Mouse (Mus musculus) hindbrain, embryonic 15.5 days (tissue): Measurements from ENCODE around the gene Tmem175. TPM values are rescaled to one million over a fixed set of nuclear protein-coding genes. Genes with fewer than 3 reads are reported as not detected.

ENCODE experiments used
- ATAC-seq: fragments of 200-750 bp; cut with Nextera tagmentation; 2 replicates; pipeline ENCODE4 v1.8.0; 2017; ENCODE audit warnings: low read depth, moderate number of reproducible peaks, moderate TSS enrichment; ENCODE audit not compliant: low FRiP score
- H3K27ac ChIP-seq: fragments of 300-500 bp; sonication (generic); replicated peaks from 2 replicates; pipeline ENCODE4 v1.5.1; 2015; ENCODE audit warnings: mild to moderate bottlenecking, inconsistent platforms
- H3K27me3 ChIP-seq: fragments of 300-500 bp; sonication (generic); 2 replicates; pipeline ENCODE4 v1.6.1; 2015; ENCODE audit warnings: control low read depth, inconsistent platforms
- H3K36me3 ChIP-seq: fragments of 300-500 bp; sonication (generic); 2 replicates; pipeline ENCODE4 v1.6.1; 2015; ENCODE audit warnings: control low read depth, inconsistent platforms
- H3K4me1 ChIP-seq: fragments of 300-500 bp; sonication (generic); replicated peaks from 2 replicates; pipeline ENCODE4 v1.6.1; 2015; ENCODE audit warnings: control low read depth, inconsistent platforms
- H3K4me2 ChIP-seq: fragments of 300-500 bp; sonication (generic); 2 replicates; pipeline ENCODE4 v1.6.1; 2015; ENCODE audit warnings: moderate library complexity, mild to moderate bottlenecking, inconsistent platforms
- H3K4me3 ChIP-seq: fragments of 300-500 bp; sonication (generic); 2 replicates; pipeline ENCODE4 v1.5.1; 2015; ENCODE audit warnings: mild to moderate bottlenecking, inconsistent platforms
- H3K9ac ChIP-seq: fragments of 300-500 bp; sonication (generic); 2 replicates; pipeline ENCODE4 v1.6.1; 2015; ENCODE audit warnings: inconsistent platforms
- H3K9me3 ChIP-seq: fragments of 300-500 bp; sonication (generic); 2 replicates; pipeline ENCODE4 v1.6.1; 2016; ENCODE audit warnings: control low read depth, inconsistent platforms
- WGBS: fragments of 180-500 bp; shearing (Covaris S2); methylation state at CpG from one replicate; pipeline ENCODE4 v1.1.7; 2015; 5-methylcytosine and 5-hydroxymethylcytosine counted together
- polyA plus RNA-seq: library from polyadenylated mRNA; unstranded; fragments of >200 nt; fragmentation: Nextera tagmentation; extraction: Ambion mirVana; gene quantifications from 2 replicates; pipeline ENCODE4 v1.2.1, GENCODE M21; 2015

Gene Tmem175
- polyA plus RNA-seq, 1 experiment from 2014 or later = 27.1 TPM

GRCm38 (mm10) chr5:108692271-108692670 lies 62.7 kb downstream of the Tmem175 start, which contains the start of gene Fgfrl1:
Fgfrl1 (plus strand) TSS chr5:108692382.
- H3K27me3 ChIP-seq = peaks cover 28% of the 10 kb centered on the region
- no peak within 1 kb of the TSS for H3K27ac ChIP-seq
- H3K4me3 ChIP-seq = peak within 1 kb of the TSS; percentile 81
- ATAC-seq = no peak
- H3K4me1 ChIP-seq = peaks cover 17% of the 10 kb centered on the region
- 3% methylated on average over 16 of the region's 18 CpGs for WGBS
- no peak within 1 kb of the TSS for H3K9ac ChIP-seq
- H3K36me3 ChIP-seq = no peaks in the 10 kb centered on the region
- peak within 1 kb of the TSS; percentile 91 for H3K4me2 ChIP-seq
- no peaks in the 10 kb centered on the region for H3K9me3 ChIP-seq

- Histone ChIP-seq H3K4me1 (peaks cover 17% of the 10 kb centered on the region), H3K27me3 (peaks cover 28% of the 10 kb centered on the region), H3K4me2 (peak overlapping the region; percentile 91), H3K9ac (peak overlapping the region; percentile 45), H3K36me3 (no peaks in the 10 kb centered on the region), H3K4me3 (peak overlapping the region; percentile 81), H3K9me3 (no peaks in the 10 kb centered on the region), H3K27ac (no peak overlapping the region)
- ATAC-seq = peak; percentile 94
- WGBS = 0% methylated on average over 26 of the region's 43 CpGs
Observed at GRCm38 (mm10) chr5:108693872-108694288, 64.3 kb downstream of the Tmem175 start.

DNA sequence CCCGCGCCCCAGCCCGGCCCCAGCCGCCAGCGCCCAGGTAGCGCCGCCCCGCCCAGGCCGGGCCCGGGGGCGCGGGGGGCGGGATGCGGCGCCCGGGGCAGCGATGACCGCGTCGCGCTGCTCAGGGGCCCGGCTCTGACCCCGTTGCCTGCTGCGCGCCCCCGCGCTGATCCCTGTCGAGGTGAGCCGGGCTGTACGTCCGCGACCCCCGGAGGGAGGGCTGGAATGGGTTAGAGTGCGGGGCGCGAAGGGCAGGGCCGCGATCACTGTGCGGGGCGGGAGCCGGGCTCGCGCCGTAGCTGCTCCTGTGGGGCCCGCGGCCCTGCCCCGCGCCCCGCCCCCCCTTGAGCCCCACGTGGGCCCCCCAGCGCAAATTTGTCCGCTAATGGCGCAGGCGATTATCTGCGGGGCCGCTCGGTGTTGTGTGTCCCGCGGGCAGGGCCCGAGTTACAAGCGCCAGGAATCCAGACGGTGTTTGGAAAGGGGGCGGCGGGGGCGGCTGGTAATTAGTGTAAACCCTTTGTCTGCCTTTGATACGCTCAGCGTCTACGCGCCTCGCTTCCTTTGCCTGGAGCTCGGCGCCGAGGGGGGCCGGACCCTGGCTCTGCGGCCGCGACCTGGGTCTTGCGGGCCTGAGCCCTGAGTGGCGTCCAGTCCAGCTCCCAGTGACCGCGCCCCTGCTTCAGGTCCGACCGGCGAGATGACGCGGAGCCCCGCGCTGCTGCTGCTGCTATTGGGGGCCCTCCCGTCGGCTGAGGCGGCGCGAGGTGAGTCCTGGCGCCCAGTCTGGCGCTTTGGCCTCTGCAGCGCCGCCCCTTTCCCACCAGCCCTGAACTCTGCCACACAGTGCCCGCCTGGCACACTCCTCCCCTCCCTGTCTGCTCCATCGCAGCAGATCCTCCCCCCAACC lies 65.0 kb downstream of the Tmem175 start:
- Histone ChIP-seq H3K27ac (no peak overlapping the region), H3K4me1 (peaks cover 17% of the 10 kb centered on the region), H3K9ac (peak overlapping the region; percentile 45), H3K4me3 (peak overlapping the region; percentile 81), H3K27me3 (peaks cover 28% of the 10 kb centered on the region), H3K4me2 (peak overlapping the region; percentile 91), H3K36me3 (no peaks in the 10 kb centered on the region), H3K9me3 (no peaks in the 10 kb centered on the region)
- WGBS = under 1% methylated on average over 66 of the region's 99 CpGs
- ATAC-seq = peak; percentile 57

DNA sequence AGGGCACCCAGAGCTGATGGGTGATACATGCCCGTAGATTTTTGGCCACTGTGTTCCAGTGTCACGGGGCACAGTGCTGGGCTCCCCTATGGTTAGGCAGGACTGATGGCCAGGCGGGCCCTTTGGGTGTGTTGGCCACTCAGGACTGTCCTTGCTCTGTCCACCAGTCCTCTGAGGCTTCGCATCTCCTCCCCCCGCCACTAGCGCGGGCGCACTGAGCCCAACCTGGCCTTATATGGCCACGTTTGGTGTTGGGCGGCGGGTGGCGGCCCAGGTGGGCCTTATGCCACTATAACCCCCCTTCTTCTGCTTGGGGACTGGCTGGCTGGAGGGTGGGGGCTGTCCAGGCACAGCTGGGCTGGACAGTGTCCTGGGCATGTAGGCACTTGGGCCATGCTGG lies 66.3 kb downstream of the Tmem175 start:
- peaks cover 17% of the 10 kb centered on the region for H3K4me1 ChIP-seq
- H3K27ac ChIP-seq = no peak overlapping the region
- ATAC-seq = no peak
- no peaks in the 10 kb centered on the region for H3K9me3 ChIP-seq
- peak overlapping the region; percentile 91; the same call in 1 of the 2 replicates for H3K4me2 ChIP-seq
- 95% methylated on average over 12 of the region's 12 CpGs for WGBS
- no peak overlapping the region for H3K9ac ChIP-seq
- H3K4me3 ChIP-seq = no peak overlapping the region; the same call in 1 of the 2 replicates
- no peaks in the 10 kb centered on the region for H3K36me3 ChIP-seq
- H3K27me3 ChIP-seq = peaks cover 28% of the 10 kb centered on the region

GRCm38 (mm10) chr5:108696542-108696941 lies 67.0 kb downstream of the Tmem175 start:
- 79% methylated on average over 3 of the region's 3 CpGs for WGBS
- ATAC-seq = no peak
- no peak overlapping the region for H3K4me3 ChIP-seq
- H3K9ac ChIP-seq = no peak overlapping the region
- H3K36me3 ChIP-seq = no peaks in the 10 kb centered on the region
- peaks cover 17% of the 10 kb centered on the region for H3K4me1 ChIP-seq
- H3K9me3 ChIP-seq = no peaks in the 10 kb centered on the region
- peaks cover 26% of the 10 kb centered on the region for H3K27me3 ChIP-seq
- H3K4me2 ChIP-seq = no peak overlapping the region
- peak overlapping the region; percentile 52; the same call in 1 of the 2 replicates for H3K27ac ChIP-seq

DNA sequence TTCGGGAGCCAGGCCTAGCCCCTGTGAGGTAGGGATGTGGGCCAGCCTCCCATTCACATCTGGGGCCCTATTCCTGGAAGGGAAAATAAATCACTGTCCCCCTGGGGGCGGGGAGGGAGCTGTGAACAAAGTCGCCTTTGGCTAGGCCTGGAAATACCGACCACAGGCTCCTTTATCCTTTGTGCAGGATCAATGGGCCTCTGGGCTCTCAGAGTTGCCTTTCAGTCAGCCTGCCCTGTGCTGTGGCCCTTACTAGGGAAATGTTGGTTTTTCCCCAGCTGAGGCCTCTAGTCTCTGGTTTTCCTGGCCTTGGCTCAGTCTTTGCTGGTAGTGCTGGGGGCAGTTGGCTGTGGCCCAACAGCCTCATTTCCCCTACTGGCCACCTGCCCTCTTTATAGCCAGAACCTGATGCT lies 67.8 kb downstream of the Tmem175 start:
- Histone ChIP-seq H3K4me1 (peaks cover 13% of the 10 kb centered on the region), H3K27me3 (peaks cover 20% of the 10 kb centered on the region), H3K9ac (no peak overlapping the region), H3K4me3 (no peak overlapping the region), H3K36me3 (no peaks in the 10 kb centered on the region), H3K4me2 (no peak overlapping the region), H3K9me3 (no peaks in the 10 kb centered on the region), H3K27ac (peak overlapping the region; percentile 52)
- WGBS = 11% methylated on average over 4 of the region's 4 CpGs
- ATAC-seq = peak; percentile 52

Other genes starting within 250 kb of the Tmem175 start
- 0.12 and 0.13 TPM in 2 replicates for gene Pde6b, start 241.4 kb upstream of the Tmem175 start, polyA plus RNA-seq
- gene Atp5k, start 195.3 kb upstream of the Tmem175 start, polyA plus RNA-seq = 430 and 504 TPM in 2 replicates
- gene Mfsd7a, start 180.9 kb upstream of the Tmem175 start, polyA plus RNA-seq = 0.09 and 0.22 TPM in 2 replicates
- gene Pcgf3, start 168.5 kb upstream of the Tmem175 start, polyA plus RNA-seq = 24.0 and 24.3 TPM in 2 replicates
- gene Cplx1, start 79.7 kb upstream of the Tmem175 start, polyA plus RNA-seq = 170 and 187 TPM in 2 replicates
- gene Gak, start within 50 bp of the Tmem175 start, polyA plus RNA-seq = 48.1 and 56.7 TPM in 2 replicates
- 11.0 and 11.8 TPM in 2 replicates for gene Idua, start 30.6 kb downstream of the Tmem175 start, polyA plus RNA-seq
- gene Dgkq, start 39.9 kb downstream of the Tmem175 start, polyA plus RNA-seq = 31.0 and 32.9 TPM in 2 replicates
- 3.0 and 4.1 TPM in 2 replicates for gene Slc26a1, start 45.8 kb downstream of the Tmem175 start, polyA plus RNA-seq
- gene Fgfrl1, start 62.6 kb downstream of the Tmem175 start, polyA plus RNA-seq = 8.1 and 8.9 TPM in 2 replicates
- gene Rnf212, start 145.2 kb downstream of the Tmem175 start, polyA plus RNA-seq = not detected in 2 replicates
- gene Tmed11, start 165.6 kb downstream of the Tmem175 start, polyA plus RNA-seq = not detected in 2 replicates
- not detected in 2 replicates for gene Vmn2r8, start 179.1 kb downstream of the Tmem175 start, polyA plus RNA-seq
- not detected in 2 replicates for gene Vmn2r9, start 222.8 kb downstream of the Tmem175 start, polyA plus RNA-seq